Comparison of ENCODE assay signal across 18 mouse cellular contexts in the genomic region with DNA sequence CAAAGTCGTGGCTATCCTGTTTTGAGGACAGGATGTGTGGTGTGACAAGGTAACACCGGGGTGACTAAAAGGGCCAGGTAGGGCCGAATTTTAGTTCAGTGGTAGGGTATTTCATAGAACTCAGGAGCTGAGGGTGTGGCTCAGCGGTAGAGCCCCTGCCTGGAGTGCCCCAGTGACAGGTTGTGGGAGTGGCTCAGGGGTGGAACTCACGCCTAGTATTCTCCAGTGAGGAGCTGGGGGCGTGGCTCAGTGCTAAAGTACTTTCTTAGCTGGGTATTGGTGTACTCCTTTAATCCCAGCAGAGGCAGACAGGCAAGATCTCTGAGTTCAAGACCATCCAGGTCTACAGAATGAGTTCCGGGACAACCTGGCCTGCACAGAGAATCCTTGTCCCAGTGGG. TPM values are rescaled to one million over a fixed set of nuclear protein-coding genes. Genes with fewer than 3 reads are reported as not detected.
DNase-seq lines count a peak whose midpoint lies in the region; ATAC-seq and TF ChIP-seq lines count a peak whose summit lies in the region.
"Had no signal": no experiment of that assay in that cellular context is flagged by ENCODE, and none has a peak within 500 bp of the region (broad histone marks: within the 10 kb centered on the region; RNA-seq: fewer than 3 reads in every experiment).

No protein-coding gene starts in this region.

- H3K4me2 ChIP-seq in kidney, embryonic 16.5 days (replicated peaks; ENCODE audit: low read depth, low read length) = no peak overlapping the region
- no peak overlapping the region for H3K4me2 ChIP-seq in intestine, embryonic 16.5 days (ENCODE audit: low read depth, low read length)
- H3K4me2 ChIP-seq in stomach, embryonic 15.5 days = no peak overlapping the region
- H3K4me2 ChIP-seq in hindbrain, embryonic 11.5 days (replicated peaks; ENCODE audit: low read depth, low read length) = no peak overlapping the region
- H3K4me2 ChIP-seq: heart, embryonic 13.5 days; lung, embryonic 15.5 days; neural tube, embryonic 12.5 days had no signal

- 66% methylated on average over 7 of the region's 7 CpGs for WGBS in kidney, embryonic 16.5 days
- 56% methylated on average over 7 of the region's 7 CpGs for WGBS in intestine, embryonic 16.5 days
- WGBS in stomach, embryonic 15.5 days = 60% methylated on average over 7 of the region's 7 CpGs
- WGBS in hindbrain, embryonic 11.5 days = 69% methylated on average over 7 of the region's 7 CpGs

- no peak overlapping the region for H3K4me3 ChIP-seq in kidney, embryonic 16.5 days (ENCODE audit: low read length)
- no peak overlapping the region for H3K4me3 ChIP-seq in MEL (ENCODE audit: control insufficient read depth in 1 of 2, insufficient read depth in 1 of 2, low read depth in 2 of 2, low read length in 2 of 2)
- no peak overlapping the region for H3K4me3 ChIP-seq in intestine, embryonic 16.5 days (ENCODE audit: low read length)
- no peak overlapping the region for H3K4me3 ChIP-seq in stomach, embryonic 15.5 days (replicated peaks)
- H3K4me3 ChIP-seq in hindbrain, embryonic 11.5 days (ENCODE audit: low read depth, low read length) = no peak overlapping the region
- no peak overlapping the region for H3K4me3 ChIP-seq in layer of hippocampus, adult 2 months
- H3K4me3 ChIP-seq: heart, embryonic 13.5 days; lung, embryonic 15.5 days; megakaryocyte, embryonic 14.5 days; neural tube, embryonic 12.5 days had no signal

- no peak for TF ChIP-seq POLR2A in MEL (IDR thresholded peaks at IDR 0.05; ENCODE audit: control insufficient read depth in 1 of 2, insufficient read depth in 1 of 2, low read depth in 1 of 2, low read length in 2 of 2, poor library complexity in 1 of 2)

- DNase-seq in kidney, adult 11 months = no peak
- peak; percentile 46 for DNase-seq in MEL (ENCODE audit: low read depth, low spot score)
- no peak for DNase-seq in layer of hippocampus, postnatal 36 days
- no peak for DNase-seq in hindbrain, embryonic 11.5 days (ENCODE audit: low spot score)
- no peak for DNase-seq in layer of hippocampus, adult 2 months (ENCODE audit: low spot score in 2 of 2)
- DNase-seq: cerebellum, adult 11-12 months; kidney, postnatal 36 days; right cerebral cortex, postnatal 4 days; thymus, postnatal 36 days had no signal

- H3K27me3 ChIP-seq in kidney, embryonic 16.5 days (ENCODE audit: insufficient read depth, low read length) = no peaks in the 10 kb centered on the region
- no peaks in the 10 kb centered on the region for H3K27me3 ChIP-seq in MEL (ENCODE audit: control insufficient read depth in 1 of 2, insufficient read depth in 2 of 2, low read length in 2 of 2)
- no peaks in the 10 kb centered on the region for H3K27me3 ChIP-seq in intestine, embryonic 16.5 days (replicated peaks; ENCODE audit: control insufficient read depth, insufficient read depth, low read length)
- H3K27me3 ChIP-seq in stomach, embryonic 15.5 days (replicated peaks) = no peaks in the 10 kb centered on the region
- no peaks in the 10 kb centered on the region for H3K27me3 ChIP-seq in hindbrain, embryonic 11.5 days (ENCODE audit: control insufficient read depth, insufficient read depth, low read length)
- H3K27me3 ChIP-seq: heart, embryonic 13.5 days; lung, embryonic 15.5 days; neural tube, embryonic 12.5 days had no signal

- no peaks in the 10 kb centered on the region for H3K79me2 ChIP-seq in MEL (ENCODE audit: control insufficient read depth, insufficient read depth, low read length, poor library complexity)

- peaks cover 60% of the 10 kb centered on the region for H3K36me3 ChIP-seq in kidney, embryonic 16.5 days (ENCODE audit: insufficient read depth, low read length)
- no peaks in the 10 kb centered on the region for H3K36me3 ChIP-seq in MEL (ENCODE audit: control insufficient read depth in 1 of 2, insufficient read depth in 2 of 2, low read length in 2 of 2)
- H3K36me3 ChIP-seq in intestine, embryonic 16.5 days (ENCODE audit: control insufficient read depth, insufficient read depth, low read length) = peaks cover 5% of the 10 kb centered on the region; the same call in 1 of the 2 replicates
- peaks cover 49% of the 10 kb centered on the region for H3K36me3 ChIP-seq in stomach, embryonic 15.5 days
- peaks cover 32% of the 10 kb centered on the region for H3K36me3 ChIP-seq in hindbrain, embryonic 11.5 days (ENCODE audit: control insufficient read depth, insufficient read depth, low read length)

- no peak for TF ChIP-seq CTCF in MEL (IDR thresholded peaks at IDR 0.05 in 2 of 3, conservative IDR thresholded peaks at IDR 0.05 in 1 of 3; ENCODE audit: control insufficient read depth in 1 of 3, insufficient read depth in 1 of 3, low read depth in 2 of 3, low read length in 3 of 3, poor library complexity in 1 of 3, severe bottlenecking in 1 of 3)
- no peak for TF ChIP-seq CTCF in layer of hippocampus, adult 2 months (conservative IDR thresholded peaks at IDR 0.05)

- no peak overlapping the region for H3K27ac ChIP-seq in kidney, embryonic 16.5 days (ENCODE audit: low read length)
- no peak overlapping the region for H3K27ac ChIP-seq in MEL (ENCODE audit: control insufficient read depth, low read depth, low read length)
- H3K27ac ChIP-seq in intestine, embryonic 16.5 days (ENCODE audit: low read length) = no peak overlapping the region
- no peak overlapping the region for H3K27ac ChIP-seq in stomach, embryonic 15.5 days
- H3K27ac ChIP-seq in hindbrain, embryonic 11.5 days (ENCODE audit: low read depth, low read length) = no peak overlapping the region
- H3K27ac ChIP-seq in layer of hippocampus, adult 2 months = no peak overlapping the region
- H3K27ac ChIP-seq: heart, embryonic 13.5 days; lung, embryonic 15.5 days; neural tube, embryonic 12.5 days had no signal

- no peak for TF ChIP-seq RAD21 in MEL (IDR thresholded peaks at IDR 0.05; ENCODE audit: low read depth, low read length)

- peaks cover 2% of the 10 kb centered on the region; the same call in 1 of the 2 replicates for H3K4me1 ChIP-seq in kidney, embryonic 16.5 days (ENCODE audit: insufficient read depth, low read length)
- no peaks in the 10 kb centered on the region for H3K4me1 ChIP-seq in MEL (ENCODE audit: control insufficient read depth in 1 of 2, insufficient read depth in 2 of 2, low read length in 2 of 2)
- H3K4me1 ChIP-seq in intestine, embryonic 16.5 days (ENCODE audit: control insufficient read depth, insufficient read depth, low read length) = peaks cover 5% of the 10 kb centered on the region; the same call in 1 of the 2 replicates
- no peaks in the 10 kb centered on the region for H3K4me1 ChIP-seq in stomach, embryonic 15.5 days
- no peaks in the 10 kb centered on the region for H3K4me1 ChIP-seq in hindbrain, embryonic 11.5 days (replicated peaks; ENCODE audit: control insufficient read depth, insufficient read depth, low read length)
- H3K4me1 ChIP-seq: heart, embryonic 13.5 days; neural tube, embryonic 12.5 days had no signal

- H3K9ac ChIP-seq in kidney, embryonic 16.5 days (replicated peaks; ENCODE audit: low read length) = no peak overlapping the region
- no peak overlapping the region for H3K9ac ChIP-seq in MEL (ENCODE audit: control insufficient read depth, low read depth, low read length, poor library complexity, severe bottlenecking)
- no peak overlapping the region for H3K9ac ChIP-seq in intestine, embryonic 16.5 days (ENCODE audit: low read depth, low read length)
- H3K9ac ChIP-seq in stomach, embryonic 15.5 days = no peak overlapping the region
- no peak overlapping the region for H3K9ac ChIP-seq in hindbrain, embryonic 11.5 days (ENCODE audit: low read depth, low read length)
- H3K9ac ChIP-seq: heart, embryonic 13.5 days; lung, embryonic 15.5 days; neural tube, embryonic 12.5 days had no signal

- 0 out of 2 replicates have a peak, but pooled peaks have one; percentile 23 for ATAC-seq in kidney, embryonic 16.5 days (ENCODE audit: low FRiP score, low TSS enrichment)
- ATAC-seq in intestine, embryonic 16.5 days = peak; percentile 66
- ATAC-seq in stomach, embryonic 15.5 days (ENCODE audit: insufficient read depth, low FRiP score, low read depth) = peak; percentile 58
- no peak for ATAC-seq in hindbrain, embryonic 11.5 days (ENCODE audit: low FRiP score)
- ATAC-seq: forebrain, embryonic 14.5 days; inflammation-experienced regulatory T-cells, adult 6 months had no signal

- no peaks in the 10 kb centered on the region for H3K9me3 ChIP-seq in kidney, embryonic 16.5 days (ENCODE audit: low read length)
- no peaks in the 10 kb centered on the region for H3K9me3 ChIP-seq in MEL (replicated peaks; ENCODE audit: insufficient read depth, low read length)
- H3K9me3 ChIP-seq in intestine, embryonic 16.5 days (ENCODE audit: control insufficient read depth, low read length) = peaks cover 5% of the 10 kb centered on the region; the same call in 1 of the 2 replicates
- H3K9me3 ChIP-seq in stomach, embryonic 15.5 days = no peaks in the 10 kb centered on the region
- H3K9me3 ChIP-seq in hindbrain, embryonic 11.5 days (ENCODE audit: control insufficient read depth, low read length) = no peaks in the 10 kb centered on the region
- H3K9me3 ChIP-seq: heart, embryonic 13.5 days; lung, embryonic 15.5 days; neural tube, embryonic 12.5 days had no signal

- no peak for TF ChIP-seq EP300 in MEL (IDR thresholded peaks at IDR 0.05; ENCODE audit: low read depth in 1 of 2, low read length in 2 of 2)

RNA-seq across cellular contexts. Expression of gene Numbl, which starts 17.8 kb away (rescaled TPM):
- 13.5 and 16.4 TPM in 2 replicates for polyA plus RNA-seq in kidney, embryonic 16.5 days (2015; fragmentation: Nextera tagmentation; extraction: Ambion mirVana)
- total RNA-seq in MEL (2012; rRNA removed) = 2.2 and 3.6 TPM in 2 replicates
- polyA plus RNA-seq in MEL (2012; ENCODE audit: insufficient read depth in 1 of 2, insufficient read length in 2 of 2, low read depth in 1 of 2, low replicate concordance in 2 of 2, missing spikeins in 1 of 2) = 10 to 100 TPM in 1 of 2 experiments, not detected in 1; 10.6 TPM
- polyA plus RNA-seq in intestine, embryonic 16.5 days (2015; fragmentation: Nextera tagmentation; extraction: Ambion mirVana) = 9.1 and 10.8 TPM in 2 replicates
- polyA plus RNA-seq in stomach, embryonic 15.5 days (2015; fragmentation: Nextera tagmentation; extraction: Ambion mirVana) = 22.7 and 23.4 TPM in 2 replicates
- 100 to 1,000 TPM; 137 to 144 TPM for total RNA-seq in layer of hippocampus, postnatal 36 days (2021)
- polyA plus RNA-seq in hindbrain, embryonic 11.5 days (2014; fragmentation: Nextera tagmentation; extraction: Ambion mirVana) = 19.8 and 22.7 TPM in 2 replicates
- total RNA-seq in layer of hippocampus, adult 2 months (2021) = 100 to 1,000 TPM; 135 to 148 TPM

RNA-seq across cellular contexts. Expression of gene Coq8b, which starts 43.2 kb away (rescaled TPM):
- 26.4 and 28.6 TPM in 2 replicates for polyA plus RNA-seq in kidney, embryonic 16.5 days (2015; fragmentation: Nextera tagmentation; extraction: Ambion mirVana)
- 12.5 and 13.8 TPM in 2 replicates for total RNA-seq in MEL (2012; rRNA removed)
- 10 to 100 TPM in 1 of 2 experiments, not detected in 1; 22.7 TPM for polyA plus RNA-seq in MEL (2012; ENCODE audit: insufficient read depth in 1 of 2, insufficient read length in 2 of 2, low read depth in 1 of 2, low replicate concordance in 2 of 2, missing spikeins in 1 of 2)
- polyA plus RNA-seq in intestine, embryonic 16.5 days (2015; fragmentation: Nextera tagmentation; extraction: Ambion mirVana) = 25.5 and 26.3 TPM in 2 replicates
- 21.2 and 26.2 TPM in 2 replicates for polyA plus RNA-seq in stomach, embryonic 15.5 days (2015; fragmentation: Nextera tagmentation; extraction: Ambion mirVana)
- 10 to 100 TPM; 33.9 to 36.2 TPM for total RNA-seq in layer of hippocampus, postnatal 36 days (2021)
- polyA plus RNA-seq in hindbrain, embryonic 11.5 days (2014; fragmentation: Nextera tagmentation; extraction: Ambion mirVana) = 13.9 and 18.4 TPM in 2 replicates
- 10 to 100 TPM; 36.1 to 37.9 TPM for total RNA-seq in layer of hippocampus, adult 2 months (2021)

RNA-seq across cellular contexts. Expression of gene Itpkc, which starts 47.6 kb away (rescaled TPM):
- 5.5 and 6.4 TPM in 2 replicates for polyA plus RNA-seq in kidney, embryonic 16.5 days (2015; fragmentation: Nextera tagmentation; extraction: Ambion mirVana)
- total RNA-seq in MEL (2012; rRNA removed) = 5.1 and 6.8 TPM in 2 replicates
- polyA plus RNA-seq in MEL (2012; ENCODE audit: insufficient read depth in 1 of 2, insufficient read length in 2 of 2, low read depth in 1 of 2, low replicate concordance in 2 of 2, missing spikeins in 1 of 2) = 1 to 10 TPM in 1 of 2 experiments, not detected in 1; 6.3 TPM
- 8.3 and 9.5 TPM in 2 replicates for polyA plus RNA-seq in intestine, embryonic 16.5 days (2015; fragmentation: Nextera tagmentation; extraction: Ambion mirVana)
- 8.8 and 9.4 TPM in 2 replicates for polyA plus RNA-seq in stomach, embryonic 15.5 days (2015; fragmentation: Nextera tagmentation; extraction: Ambion mirVana)
- total RNA-seq in layer of hippocampus, postnatal 36 days (2021) = 10 to 100 TPM in 1 of 2 experiments, 1 to 10 TPM in 1; 9.3 to 10.1 TPM
- 5.0 and 6.7 TPM in 2 replicates for polyA plus RNA-seq in hindbrain, embryonic 11.5 days (2014; fragmentation: Nextera tagmentation; extraction: Ambion mirVana)
- total RNA-seq in layer of hippocampus, adult 2 months (2021) = 1 to 10 TPM; 8.5 to 9.1 TPM
